Mouse (Mus musculus): ENCODE results near the gene Acap1.
A peak's percentile ranks its signal among the peaks of the same experiment; 100 is the strongest.

Acap1 gene

DNA sequence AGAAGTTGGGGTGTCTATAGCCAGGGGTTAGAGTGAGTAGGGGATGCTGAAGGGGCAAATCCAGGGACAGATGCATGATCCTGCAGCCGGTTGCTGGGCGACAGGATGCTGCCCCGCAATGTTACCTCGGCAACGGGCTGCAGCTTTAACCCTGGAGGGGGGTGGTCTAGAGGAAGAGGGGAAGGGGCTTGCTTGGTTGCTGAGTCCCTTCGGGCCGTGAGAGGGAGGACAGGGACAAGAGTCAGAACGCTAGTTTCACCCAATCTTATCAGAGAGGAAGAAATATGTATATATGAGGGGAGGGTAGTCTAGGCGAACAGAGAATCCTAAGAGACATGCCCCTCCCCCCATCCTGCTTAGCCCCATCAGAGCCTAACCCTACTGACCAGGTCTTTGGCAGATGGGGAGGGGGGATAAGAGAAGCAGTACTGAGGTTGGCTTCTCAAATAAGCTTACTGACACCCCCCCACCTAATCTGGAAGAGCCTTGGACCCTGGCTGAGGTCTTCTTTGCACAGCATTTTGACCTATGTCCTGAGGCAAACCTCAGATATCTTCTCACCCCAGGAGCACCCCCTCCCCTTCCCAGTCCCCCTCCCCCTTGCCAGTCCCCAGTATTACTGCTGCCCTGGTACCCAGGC is 59.9 kb downstream of the Acap1 start:
- peak in 1 of 2 experiments; percentile 50 for DNase-seq

DNA sequence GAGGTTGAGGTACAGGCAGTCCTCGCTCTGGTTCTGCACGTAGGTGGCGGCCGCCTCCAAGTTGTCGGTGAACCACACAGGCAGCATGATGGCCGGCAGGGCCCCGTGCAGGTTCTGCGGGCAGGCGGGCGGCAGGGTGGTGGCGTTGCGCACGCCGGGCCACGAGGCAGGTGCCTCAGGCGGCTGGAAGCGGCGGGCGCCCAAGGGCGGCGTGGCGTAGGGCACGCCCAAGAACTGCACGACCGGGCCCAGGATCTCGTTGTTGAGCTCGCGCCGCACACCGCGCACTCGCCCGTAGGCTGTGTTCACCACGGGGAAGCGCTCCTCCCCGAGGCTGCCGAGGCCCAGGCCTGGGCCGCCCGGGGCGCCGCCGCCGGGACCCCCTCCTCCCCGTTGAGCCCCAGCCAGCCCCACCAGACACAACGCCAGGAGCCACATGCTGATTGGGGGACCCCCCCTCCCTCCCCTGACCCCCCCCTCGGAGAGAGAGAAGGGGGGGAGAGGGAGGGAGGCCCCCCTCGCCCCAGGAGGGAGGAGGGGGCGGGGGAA is 61.3 kb downstream of the Acap1 start:
- DNase-seq, result no peak

DNA sequence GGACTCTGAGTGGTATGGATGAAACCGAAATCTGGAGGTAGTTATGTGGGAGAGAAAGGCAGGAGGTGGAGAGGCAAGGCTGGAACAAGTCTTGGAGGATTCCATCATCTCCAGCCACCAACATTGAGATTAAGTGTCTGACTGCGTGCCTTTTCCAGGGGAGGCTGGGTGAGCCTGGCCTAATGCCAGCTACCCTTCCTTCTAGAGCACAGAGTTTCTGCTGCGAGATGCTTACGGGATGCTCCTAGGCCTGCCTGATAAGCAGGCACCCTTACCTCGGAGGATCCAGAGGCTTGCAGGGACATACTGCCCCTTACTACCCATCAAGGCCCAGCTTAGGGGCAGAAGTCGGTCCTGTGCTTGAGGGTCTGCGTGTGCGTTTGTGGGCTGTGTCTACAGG is 61.8 kb downstream of the Acap1 start:
- DNase-seq, result no peak
